13 mouse cellular contexts compared by ENCODE assay signal in genomic region chr15:79162301-79162700, GRCm38 (mm10). TPM values are rescaled to one million over a fixed set of nuclear protein-coding genes. Genes with fewer than 3 reads are reported as not detected.
DNase-seq lines count a peak whose midpoint lies in the region; ATAC-seq and TF ChIP-seq lines count a peak whose summit lies in the region.
"Had no signal": no experiment of that assay in that cellular context is flagged by ENCODE, and none has a peak within 500 bp of the region (broad histone marks: within the 10 kb centered on the region; RNA-seq: fewer than 3 reads in every experiment).

No protein-coding gene starts in this region.

- no peak for ATAC-seq in limb, embryonic 12.5 days (ENCODE audit: insufficient number of reproducible peaks, insufficient read depth, low FRiP score, low TSS enrichment, low read depth)
- no peak for ATAC-seq in hindbrain, embryonic 13.5 days (ENCODE audit: low FRiP score)
- ATAC-seq in neural tube, embryonic 13.5 days (ENCODE audit: low read depth), result no peak
- ATAC-seq in activated CD4-positive, CD25-positive, alpha-beta regulatory T cell, adult 4 months, result no peak
- ATAC-seq: Patski had no signal

- peak overlapping the region; percentile 47; the same call in 1 of the 2 replicates for H3K4me2 ChIP-seq in limb, embryonic 12.5 days
- peak overlapping the region; percentile 21; the same call in 1 of the 2 replicates for H3K4me2 ChIP-seq in hindbrain, embryonic 13.5 days
- peak overlapping the region; percentile 40 for H3K4me2 ChIP-seq in neural tube, embryonic 13.5 days
- H3K4me2 ChIP-seq: forebrain, embryonic 12.5 days had no signal

- H3K9ac ChIP-seq in limb, embryonic 12.5 days (replicated peaks), result 0 out of 2 replicates have a peak overlapping the region, but pooled peaks have one; percentile 6
- peak overlapping the region; percentile 24; the same call in 1 of the 2 replicates for H3K9ac ChIP-seq in hindbrain, embryonic 13.5 days
- H3K9ac ChIP-seq in neural tube, embryonic 13.5 days, result peak overlapping the region; percentile 64
- H3K9ac ChIP-seq: forebrain, embryonic 12.5 days had no signal

- H3K36me3 ChIP-seq in limb, embryonic 12.5 days, result no peaks in the 10 kb centered on the region
- H3K36me3 ChIP-seq in limb, embryonic 10.5 days, result no peaks in the 10 kb centered on the region
- no peaks in the 10 kb centered on the region for H3K36me3 ChIP-seq in hindbrain, embryonic 13.5 days
- no peaks in the 10 kb centered on the region for H3K36me3 ChIP-seq in neural tube, embryonic 13.5 days
- H3K36me3 ChIP-seq: forebrain, embryonic 12.5 days had no signal

- H3K27me3 ChIP-seq in limb, embryonic 12.5 days, result peaks cover 93% of the 10 kb centered on the region
- H3K27me3 ChIP-seq in limb, embryonic 10.5 days (ENCODE audit: low read depth, poor library complexity, severe bottlenecking), result peaks cover 98% of the 10 kb centered on the region
- H3K27me3 ChIP-seq in hindbrain, embryonic 13.5 days, result peaks cover 67% of the 10 kb centered on the region
- H3K27me3 ChIP-seq in neural tube, embryonic 13.5 days, result peaks cover 61% of the 10 kb centered on the region

- no peak for DNase-seq in limb, embryonic 10.5 days (ENCODE audit: low spot score)
- DNase-seq in spleen, postnatal 10 days (ENCODE audit: low spot score in 2 of 2), result no peak
- DNase-seq in frontal cortex, postnatal 36 days (ENCODE audit: low spot score in 2 of 2), result no peak
- DNase-seq: adrenal gland, adult 2 months; midbrain, embryonic 14.5 days had no signal

- no peak overlapping the region for H3K27ac ChIP-seq in limb, embryonic 12.5 days
- H3K27ac ChIP-seq in limb, embryonic 10.5 days, result no peak overlapping the region
- peak overlapping the region; percentile 65; the same call in 1 of the 2 replicates for H3K27ac ChIP-seq in cortical plate, adult 2 months (ENCODE audit: insufficient read depth, low read length)
- H3K27ac ChIP-seq in hindbrain, embryonic 13.5 days, result no peak overlapping the region
- H3K27ac ChIP-seq in neural tube, embryonic 13.5 days (replicated peaks), result peak overlapping the region; percentile 46; the same call in 1 of the 2 replicates
- H3K27ac ChIP-seq: forebrain, embryonic 12.5 days had no signal

- WGBS in limb, embryonic 12.5 days, result 73% methylated on average over 7 of the region's 7 CpGs
- WGBS in limb, embryonic 10.5 days, result 68% methylated on average over 7 of the region's 7 CpGs
- WGBS in hindbrain, embryonic 13.5 days, result 74% methylated on average over 7 of the region's 7 CpGs
- 69% methylated on average over 7 of the region's 7 CpGs for WGBS in neural tube, embryonic 13.5 days

- H3K4me1 ChIP-seq in limb, embryonic 12.5 days (replicated peaks), result peaks cover 17% of the 10 kb centered on the region
- H3K4me1 ChIP-seq in limb, embryonic 10.5 days, result peaks cover 41% of the 10 kb centered on the region
- no peaks in the 10 kb centered on the region for H3K4me1 ChIP-seq in cortical plate, adult 2 months (ENCODE audit: control insufficient read depth, insufficient read depth, low read length)
- peaks cover 31% of the 10 kb centered on the region for H3K4me1 ChIP-seq in hindbrain, embryonic 13.5 days (replicated peaks)
- peaks cover 36% of the 10 kb centered on the region for H3K4me1 ChIP-seq in neural tube, embryonic 13.5 days (replicated peaks)

- peak overlapping the region; percentile 36; the same call in 1 of the 2 replicates for H3K4me3 ChIP-seq in limb, embryonic 12.5 days (replicated peaks)
- H3K4me3 ChIP-seq in limb, embryonic 10.5 days, result no peak overlapping the region
- H3K4me3 ChIP-seq in cortical plate, adult 2 months (ENCODE audit: insufficient read depth, low read length), result peak overlapping the region; percentile 37
- H3K4me3 ChIP-seq in hindbrain, embryonic 13.5 days, result peak overlapping the region; percentile 27
- H3K4me3 ChIP-seq in neural tube, embryonic 13.5 days, result peak overlapping the region; percentile 32
- H3K4me3 ChIP-seq: forebrain, embryonic 12.5 days had no signal

- TF ChIP-seq POLR2A in cortical plate, adult 2 months (IDR thresholded peaks at IDR 0.05; ENCODE audit: extremely low read depth, insufficient read depth, low read length), result no peak

- no peaks in the 10 kb centered on the region for H3K9me3 ChIP-seq in limb, embryonic 12.5 days
- H3K9me3 ChIP-seq in limb, embryonic 10.5 days (replicated peaks), result no peaks in the 10 kb centered on the region
- H3K9me3 ChIP-seq in hindbrain, embryonic 13.5 days, result no peaks in the 10 kb centered on the region
- no peaks in the 10 kb centered on the region for H3K9me3 ChIP-seq in neural tube, embryonic 13.5 days
- H3K9me3 ChIP-seq: forebrain, embryonic 12.5 days had no signal

- no peak for TF ChIP-seq CTCF in cortical plate, adult 2 months (IDR thresholded peaks at IDR 0.05; ENCODE audit: extremely low read depth, insufficient read depth, low read length)

RNA-seq across cellular contexts. Expression of gene Sox10, which starts 2.7 kb away (rescaled TPM):
- polyA plus RNA-seq in limb, embryonic 12.5 days (2016; fragmentation: Nextera tagmentation; extraction: Ambion mirVana), result 4.1 and 4.4 TPM in 2 replicates
- 0.75 and 1.8 TPM in 2 replicates for polyA plus RNA-seq in limb, embryonic 10.5 days (2016; fragmentation: Nextera tagmentation; extraction: Ambion mirVana)
- polyA plus RNA-seq in cortical plate, adult 2 months (2012; rRNA removed), result 60.8 and 69.3 TPM in 2 replicates
- polyA plus RNA-seq in hindbrain, embryonic 13.5 days (2015; fragmentation: Nextera tagmentation; extraction: Ambion mirVana), result 6.6 and 8.1 TPM in 2 replicates
- polyA plus RNA-seq in neural tube, embryonic 13.5 days (2015; fragmentation: Nextera tagmentation; extraction: Ambion mirVana), result 20.4 and 23.5 TPM in 2 replicates
- polyA plus RNA-seq in activated CD4-positive, CD25-positive, alpha-beta regulatory T cell, adult 4 months (2017; shearing (Covaris generic)), result not detected
- polyA plus RNA-seq: liver, adult 2 months; Patski had no signal

RNA-seq across cellular contexts. Expression of gene 1700088E04Rik, which starts 21.2 kb away (rescaled TPM):
- 4.1 and 8.4 TPM in 2 replicates for polyA plus RNA-seq in limb, embryonic 12.5 days (2016; fragmentation: Nextera tagmentation; extraction: Ambion mirVana)
- polyA plus RNA-seq in limb, embryonic 10.5 days (2016; fragmentation: Nextera tagmentation; extraction: Ambion mirVana), result 5.2 and 5.7 TPM in 2 replicates
- 16.5 and 17.1 TPM in 2 replicates for polyA plus RNA-seq in cortical plate, adult 2 months (2012; rRNA removed)
- 15.3 and 22.1 TPM in 2 replicates for polyA plus RNA-seq in hindbrain, embryonic 13.5 days (2015; fragmentation: Nextera tagmentation; extraction: Ambion mirVana)
- 12.4 and 13.1 TPM in 2 replicates for polyA plus RNA-seq in neural tube, embryonic 13.5 days (2015; fragmentation: Nextera tagmentation; extraction: Ambion mirVana)
- polyA plus RNA-seq in activated CD4-positive, CD25-positive, alpha-beta regulatory T cell, adult 4 months (2017; shearing (Covaris generic)), result 1 to 10 TPM; 7.0 to 7.3 TPM

RNA-seq across cellular contexts. Expression of gene Polr2f, which starts 21.5 kb away (rescaled TPM):
- 353 and 382 TPM in 2 replicates for polyA plus RNA-seq in limb, embryonic 12.5 days (2016; fragmentation: Nextera tagmentation; extraction: Ambion mirVana)
- 351 and 426 TPM in 2 replicates for polyA plus RNA-seq in limb, embryonic 10.5 days (2016; fragmentation: Nextera tagmentation; extraction: Ambion mirVana)
- polyA plus RNA-seq in cortical plate, adult 2 months (2012; rRNA removed), result 131 and 134 TPM in 2 replicates
- polyA plus RNA-seq in hindbrain, embryonic 13.5 days (2015; fragmentation: Nextera tagmentation; extraction: Ambion mirVana), result 263 and 295 TPM in 2 replicates
- 259 and 278 TPM in 2 replicates for polyA plus RNA-seq in neural tube, embryonic 13.5 days (2015; fragmentation: Nextera tagmentation; extraction: Ambion mirVana)
- polyA plus RNA-seq in activated CD4-positive, CD25-positive, alpha-beta regulatory T cell, adult 4 months (2017; shearing (Covaris generic)), result 100 to 1,000 TPM; 105 to 132 TPM

RNA-seq across cellular contexts. Expression of gene Micall1, which starts 53.6 kb away (rescaled TPM):
- 12.2 and 13.0 TPM in 2 replicates for polyA plus RNA-seq in limb, embryonic 12.5 days (2016; fragmentation: Nextera tagmentation; extraction: Ambion mirVana)
- polyA plus RNA-seq in limb, embryonic 10.5 days (2016; fragmentation: Nextera tagmentation; extraction: Ambion mirVana), result 6.8 and 9.7 TPM in 2 replicates
- polyA plus RNA-seq in cortical plate, adult 2 months (2012; rRNA removed), result 25.0 and 27.6 TPM in 2 replicates
- polyA plus RNA-seq in hindbrain, embryonic 13.5 days (2015; fragmentation: Nextera tagmentation; extraction: Ambion mirVana), result 8.7 and 10.3 TPM in 2 replicates
- 10.4 and 11.2 TPM in 2 replicates for polyA plus RNA-seq in neural tube, embryonic 13.5 days (2015; fragmentation: Nextera tagmentation; extraction: Ambion mirVana)
- polyA plus RNA-seq in activated CD4-positive, CD25-positive, alpha-beta regulatory T cell, adult 4 months (2017; shearing (Covaris generic)), result 10 to 100 TPM; 11.1 to 11.3 TPM

Comparison
In these comparisons a context has a peak if more than half of its experiments do, and no peak if none do; other contexts are left out.
1. H3K27ac ChIP-seq: peak in cortical plate, adult 2 months (single experiment) and neural tube, embryonic 13.5 days (single experiment); none in limb, embryonic 12.5 days (single experiment), limb, embryonic 10.5 days (single experiment) and hindbrain, embryonic 13.5 days (single experiment).
2. H3K9ac ChIP-seq: peak in every context shown above with its lines; median percentile 64 in neural tube, embryonic 13.5 days; 24 in hindbrain, embryonic 13.5 days; 6 in limb, embryonic 12.5 days.
3. Peak in every context shown above with its lines, with median percentiles within 50 percentile points of each other: H3K4me2 ChIP-seq.